Mouse (Mus musculus) gastrocnemius, adult 18-20 months (tissue): ENCODE data around the gene Cnpy1. TPM values are rescaled to one million over a fixed set of nuclear protein-coding genes. Genes with fewer than 3 reads are reported as not detected.

Experiments
- DNase-seq: peaks from one replicate; pipeline ENCODE4 v3.0.0; 2021; ENCODE audit warnings: low spot score
- total RNA-seq, 2 experiments: library from RNA; stranded (reverse); gene quantifications; 2 replicates each; pipeline ENCODE4 v1.2.3; 2021

Gene Cnpy1
- total RNA-seq, 2 experiments from 2014 or later, result not detected

DNA sequence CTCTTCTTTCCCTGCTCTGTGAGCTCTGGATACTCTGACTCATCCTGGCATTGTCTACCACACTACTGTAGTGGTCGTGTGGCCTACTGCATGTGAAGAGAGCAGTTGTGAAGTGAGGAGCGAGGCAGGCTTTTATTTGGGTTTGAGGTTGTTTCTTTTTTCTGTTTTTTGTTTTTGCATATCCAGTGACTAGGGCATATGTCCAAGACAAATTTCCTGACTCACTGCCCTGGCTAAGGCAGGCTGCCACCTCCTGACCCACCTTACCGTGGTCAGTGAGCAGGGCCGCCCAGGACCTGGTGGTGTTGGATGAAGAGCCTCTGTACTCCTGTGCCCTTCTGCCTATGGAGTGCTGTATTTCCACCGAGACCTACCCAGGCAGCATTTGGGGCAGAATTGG lies 5.8 kb downstream of the Cnpy1 start:
- no peak for DNase-seq

DNA sequence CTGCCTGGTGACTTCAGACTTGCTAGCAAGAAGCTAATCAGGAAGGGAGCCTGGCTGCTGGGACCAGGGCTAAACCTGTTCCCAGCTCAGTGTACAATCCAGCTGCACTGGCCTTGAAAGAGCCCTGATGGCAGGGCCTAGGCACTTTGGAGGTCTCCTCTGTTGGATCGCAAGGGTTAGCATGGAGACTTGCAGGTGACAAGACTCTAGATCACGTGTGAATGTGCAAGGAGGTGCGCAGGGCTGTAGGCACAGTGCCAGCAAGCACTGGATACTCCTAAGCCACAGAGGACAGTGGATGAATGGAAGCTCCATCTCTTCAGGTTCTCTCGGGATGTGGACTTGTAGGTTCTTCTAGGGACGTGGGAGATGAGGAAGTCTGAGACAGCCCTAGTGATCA lies 6.7 kb downstream of the Cnpy1 start:
- no peak for DNase-seq

- DNase-seq, result no peak
These were observed 7.5 kb downstream of the Cnpy1 start for GRCm38 (mm10) chr5:28238152-28238551.

DNA sequence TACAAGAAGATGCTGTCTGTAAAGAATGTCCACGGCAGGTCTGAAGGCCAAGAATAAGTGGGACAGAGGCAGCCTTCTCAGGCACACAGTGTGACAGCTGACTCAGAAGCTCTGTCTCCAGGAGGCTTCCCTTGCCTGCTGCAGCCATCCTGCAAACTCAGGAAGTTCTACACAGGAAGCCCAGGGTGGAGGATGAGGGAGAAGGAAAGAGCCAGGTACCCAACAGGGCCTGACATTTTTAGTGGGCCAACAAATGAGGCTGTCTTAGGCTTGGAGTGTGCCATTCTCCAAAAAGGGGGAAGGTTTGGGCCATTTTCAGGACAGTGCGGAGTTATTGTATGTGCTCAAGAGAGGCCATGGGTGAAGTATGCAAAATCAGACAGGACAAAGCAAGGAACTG lies 7.9 kb downstream of the Cnpy1 start:
- DNase-seq, result no peak

- DNase-seq, result no peak
These were observed 8.6 kb downstream of the Cnpy1 start for GRCm38 (mm10) chr5:28237055-28237454.

DNA sequence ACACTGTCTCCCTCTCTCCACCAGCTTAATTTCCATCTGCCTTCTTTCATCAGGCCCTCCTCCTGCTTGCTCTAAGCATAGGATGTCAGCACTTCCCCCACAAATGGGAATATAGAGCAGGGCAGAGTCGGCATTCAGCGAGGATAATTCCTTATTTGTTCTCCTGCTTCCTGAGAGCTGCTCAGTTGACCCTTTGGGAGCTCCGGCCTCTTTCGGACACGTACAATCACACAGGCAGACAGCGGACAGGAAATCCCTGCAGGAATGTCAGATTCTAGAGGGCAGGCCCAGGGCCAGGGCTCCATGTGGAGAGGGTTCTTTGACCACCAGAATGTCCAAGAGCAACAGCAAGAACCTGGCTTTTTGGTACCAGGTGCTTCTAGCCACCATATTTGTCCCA lies 9.5 kb downstream of the Cnpy1 start:
- DNase-seq, result no peak

GRCm38 (mm10) chr5:28232101-28232500 lies 13.5 kb downstream of the Cnpy1 start:
- DNase-seq, result no peak

DNA sequence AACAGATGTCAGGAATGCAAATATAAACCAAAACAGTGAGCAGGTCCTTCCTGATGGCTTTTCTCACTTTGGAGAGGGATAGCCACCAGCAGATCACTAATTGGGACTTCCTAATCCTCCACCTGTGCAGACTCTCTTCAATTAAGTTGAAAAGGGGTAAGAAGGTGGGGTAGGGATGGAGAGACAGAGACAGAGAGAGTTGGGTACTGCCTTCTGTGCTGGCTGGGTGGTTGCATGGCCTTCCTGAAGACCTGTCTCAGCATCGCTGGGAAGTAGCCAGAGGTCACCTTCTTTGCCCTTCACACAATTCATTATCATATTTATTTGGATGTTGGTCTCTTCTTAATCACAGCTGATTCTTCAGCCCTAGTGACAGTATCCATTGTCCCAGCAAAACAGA lies 26.0 kb downstream of the Cnpy1 start:
- no peak for DNase-seq

- DNase-seq, result no peak
These were observed 32.2 kb downstream of the Cnpy1 start for GRCm38 (mm10) chr5:28213441-28213840.

DNA sequence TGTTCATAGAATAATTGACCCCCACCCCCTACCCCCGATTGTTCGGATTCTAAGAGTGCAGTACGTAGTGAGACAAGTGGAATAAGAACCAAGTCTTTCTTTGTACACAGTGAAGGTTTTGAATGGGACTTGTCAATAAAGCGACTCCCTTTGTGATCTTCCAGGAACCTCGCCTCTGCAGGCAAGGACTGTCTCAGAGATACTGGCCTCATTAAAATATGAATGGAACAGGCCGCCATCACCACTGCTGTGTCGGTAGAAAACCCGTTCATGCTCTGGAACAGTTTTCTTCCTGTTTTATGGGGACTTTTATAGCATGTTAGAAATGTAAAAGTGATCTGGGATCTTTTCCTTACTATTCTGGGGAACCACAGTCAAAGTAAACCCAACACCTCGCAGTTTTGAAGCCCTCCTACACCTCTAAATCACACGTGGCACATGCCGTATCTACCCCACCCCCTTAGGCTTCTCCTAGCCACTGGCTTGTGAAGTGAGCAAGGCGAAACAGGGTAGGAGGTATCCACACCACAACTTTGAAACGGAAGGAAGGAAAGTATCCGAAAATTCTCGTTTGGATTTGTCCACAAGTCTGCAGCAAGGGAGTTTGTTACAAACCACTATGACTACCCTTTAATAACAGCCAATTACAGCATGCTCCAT lies 33.8 kb downstream of the Cnpy1 start:
- DNase-seq, result no peak

GRCm38 (mm10) chr5:28210591-28211550 lies 34.7 kb downstream of the Cnpy1 start:
- no peak for DNase-seq

DNA sequence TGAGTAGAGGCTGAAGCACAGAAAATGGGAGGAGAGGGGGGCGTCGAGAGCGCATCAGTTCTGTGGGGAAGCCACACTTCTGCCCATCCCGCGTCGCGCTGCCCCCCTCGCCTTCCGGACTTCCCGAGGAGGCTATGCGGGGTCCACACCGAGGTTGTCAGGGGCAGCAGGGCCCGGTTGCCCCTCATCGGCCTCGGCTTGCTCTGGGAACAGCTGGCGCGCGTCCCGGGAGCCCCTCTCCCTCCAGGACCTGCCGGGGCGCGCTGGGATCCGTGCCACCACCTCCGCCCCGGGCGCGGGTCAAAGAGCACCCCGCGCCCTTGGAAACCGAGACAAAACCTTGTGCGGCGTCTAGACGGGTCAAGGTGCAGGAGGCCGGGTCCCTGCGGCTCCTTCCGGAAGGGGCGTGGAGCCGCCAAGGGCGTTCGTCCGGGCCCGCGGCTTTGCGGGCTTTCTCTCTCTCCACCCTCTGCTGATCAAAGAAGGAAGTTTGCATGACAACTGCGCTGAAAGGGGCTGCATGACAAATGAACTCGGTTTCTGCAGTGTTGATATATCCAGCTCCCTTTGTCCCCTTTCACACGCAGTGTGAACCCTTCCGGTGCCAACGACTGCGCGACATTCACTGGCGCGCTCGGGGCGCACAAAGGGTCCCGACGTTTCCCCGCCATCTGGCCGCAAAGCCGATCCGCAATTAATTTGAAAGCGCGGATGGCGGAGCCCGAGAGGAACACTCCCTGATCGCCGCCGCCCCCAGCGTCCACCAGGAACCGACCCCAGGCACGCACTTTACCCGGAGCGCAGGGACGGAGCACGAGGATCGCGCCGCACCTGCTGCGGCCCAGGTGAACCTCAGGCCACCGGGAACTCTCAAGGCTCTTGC lies 35.8 kb downstream of the Cnpy1 start:
- DNase-seq, result no peak

- DNase-seq, result no peak
These were observed 36.7 kb downstream of the Cnpy1 start for GRCm38 (mm10) chr5:28208726-28209520.

- DNase-seq, result no peak
These were observed 38.6 kb downstream of the Cnpy1 start for GRCm38 (mm10) chr5:28207043-28207442.

- DNase-seq, result no peak
These were observed 39.2 kb downstream of the Cnpy1 start for GRCm38 (mm10) chr5:28206448-28206847.

GRCm38 (mm10) chr5:28204678-28205077 lies 40.9 kb downstream of the Cnpy1 start:
- no peak for DNase-seq

- DNase-seq, result no peak
These were observed 42.5 kb downstream of the Cnpy1 start for GRCm38 (mm10) chr5:28203086-28203485.

DNA sequence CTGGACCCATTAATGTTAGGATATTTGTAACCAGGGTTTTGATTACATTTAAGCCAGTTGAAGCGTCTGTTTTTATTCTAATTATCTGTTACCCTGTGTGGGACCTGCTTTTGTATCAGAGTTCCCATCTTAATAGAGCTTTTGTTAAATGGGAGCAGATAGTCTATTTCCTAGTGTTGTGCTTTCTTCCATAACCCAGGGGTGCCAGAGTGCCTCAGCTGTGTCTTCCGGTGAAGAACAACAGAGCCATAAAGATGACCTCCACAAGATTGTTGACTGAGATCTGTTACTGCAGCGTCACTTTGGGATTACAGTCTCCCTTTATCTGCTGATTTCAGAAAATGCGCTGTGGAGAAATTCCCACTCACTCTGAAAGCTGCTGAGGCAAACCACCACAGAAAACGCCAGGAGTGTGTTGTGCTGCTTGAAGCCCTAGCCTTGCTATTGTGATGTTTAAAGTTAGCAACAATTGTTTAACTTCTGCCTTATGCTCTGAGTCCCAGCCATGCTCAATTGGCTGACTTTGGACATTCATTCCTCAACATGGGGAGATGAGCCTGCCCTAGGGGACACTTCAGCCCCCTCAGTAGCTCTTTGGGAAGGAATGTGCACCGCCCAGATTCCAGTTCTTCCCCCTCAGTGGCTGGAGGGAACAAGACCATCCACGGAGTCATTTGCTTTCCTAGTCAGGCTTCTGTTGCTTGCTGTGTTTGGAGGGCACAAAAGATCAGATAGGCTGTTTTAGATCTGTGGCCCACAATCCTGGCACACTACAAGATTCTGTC lies 46.3 kb downstream of the Cnpy1 start:
- no peak for DNase-seq

DNA sequence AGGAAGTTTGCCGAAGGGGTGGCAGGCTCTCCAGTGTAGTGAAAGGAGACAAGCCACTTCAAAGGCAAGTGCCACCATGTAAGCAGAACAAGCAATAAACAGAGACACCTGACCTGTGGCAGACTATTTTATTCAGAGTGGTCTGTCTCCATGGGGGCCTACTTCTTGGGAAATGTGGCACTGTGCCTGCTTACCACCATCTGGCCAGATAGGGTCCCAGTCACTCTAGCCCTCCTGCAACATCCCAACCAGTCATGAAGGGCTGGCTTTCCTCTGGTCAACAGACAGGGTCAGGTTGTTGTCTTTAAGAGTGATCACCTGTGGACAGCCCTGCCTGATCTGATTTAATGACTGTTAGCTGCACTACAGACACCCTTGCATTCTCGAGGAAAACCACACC lies 50.1 kb downstream of the Cnpy1 start:
- no peak for DNase-seq

DNA sequence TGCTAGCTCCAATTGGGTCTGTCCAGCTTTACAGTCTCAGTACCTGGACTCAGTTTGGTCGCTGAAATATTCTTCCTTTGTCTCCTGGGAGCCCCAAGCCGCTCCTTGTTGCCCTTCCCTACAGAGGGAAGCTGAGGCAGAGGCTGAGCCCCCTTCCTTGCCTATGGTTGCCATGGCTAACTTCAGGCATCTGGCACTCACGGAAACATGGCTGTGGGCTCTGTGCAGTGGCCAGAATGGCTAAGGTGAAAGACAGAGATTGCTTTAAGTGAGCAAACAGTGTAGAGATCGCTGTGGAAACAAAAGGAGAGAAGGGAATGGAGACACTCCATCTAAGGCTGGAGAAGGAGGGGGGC lies 53.5 kb downstream of the Cnpy1 start:
- no peak for DNase-seq
